34 mouse cellular contexts compared by ENCODE assay signal in genomic region chr5:143150044-143150443, GRCm38 (mm10). TPM values are rescaled to one million over a fixed set of nuclear protein-coding genes. Genes with fewer than 3 reads are reported as not detected.
"Had no signal": no experiment of that assay in that cellular context is flagged by ENCODE, and none has a peak within 500 bp of the region (broad histone marks: within the 10 kb centered on the region; RNA-seq: fewer than 3 reads in every experiment).

No protein-coding gene starts in this region.

- H3K27ac ChIP-seq: heart, adult 2 months; heart, embryonic 13.5 days; heart, embryonic 15.5 days; hindbrain, embryonic 10.5 days; hindbrain, embryonic 12.5 days; hindbrain, embryonic 14.5 days; intestine, embryonic 15.5 days; layer of hippocampus, adult 2 months; left cerebral cortex, adult 2 months; limb, embryonic 13.5 days; limb, embryonic 15.5 days; liver, embryonic 13.5 days had no signal

- DNase-seq: gastrocnemius, postnatal 14 days; gastrocnemius, postnatal 36 days; heart, adult 11 months; heart, adult 2 months; heart, postnatal 14 days; heart, postnatal 4 days; kidney, adult 18-20 months; kidney, adult 8-10 months; kidney, postnatal 10 days; kidney, postnatal 25 days; kidney, postnatal 4 days; left cerebral cortex, postnatal 4 days; liver, embryonic 13.5 days had no signal

- ATAC-seq: hindbrain, embryonic 16.5 days; inflammation-experienced regulatory T-cells, adult 6 months; intestine, embryonic 15.5 days; intestine, postnatal 0 days had no signal

- H3K9me3 ChIP-seq: intestine, embryonic 15.5 days; limb, embryonic 15.5 days had no signal

- H3K36me3 ChIP-seq: heart, embryonic 13.5 days; heart, embryonic 15.5 days; hindbrain, embryonic 10.5 days; hindbrain, embryonic 12.5 days; intestine, embryonic 15.5 days; limb, embryonic 13.5 days; limb, embryonic 15.5 days; liver, embryonic 13.5 days had no signal

- H3K27me3 ChIP-seq: heart, embryonic 15.5 days; hindbrain, embryonic 12.5 days; intestine, embryonic 15.5 days had no signal

- H3K4me2 ChIP-seq: heart, embryonic 11.5 days; heart, embryonic 13.5 days; heart, embryonic 15.5 days; hindbrain, embryonic 12.5 days; hindbrain, embryonic 14.5 days; intestine, embryonic 15.5 days; limb, embryonic 13.5 days; limb, embryonic 15.5 days; liver, embryonic 13.5 days had no signal

- H3K9ac ChIP-seq: heart, embryonic 13.5 days; heart, embryonic 15.5 days; hindbrain, embryonic 12.5 days; hindbrain, embryonic 14.5 days; intestine, embryonic 15.5 days; limb, embryonic 13.5 days; limb, embryonic 15.5 days; liver, embryonic 13.5 days had no signal

- H3K4me1 ChIP-seq: heart, embryonic 13.5 days; heart, embryonic 15.5 days; hindbrain, embryonic 10.5 days; hindbrain, embryonic 12.5 days; intestine, embryonic 15.5 days; limb, embryonic 13.5 days; limb, embryonic 15.5 days; liver, embryonic 13.5 days had no signal

- H3K4me3 ChIP-seq: heart, adult 2 months; heart, embryonic 13.5 days; heart, embryonic 15.5 days; hindbrain, embryonic 10.5 days; hindbrain, embryonic 12.5 days; intestine, embryonic 15.5 days; layer of hippocampus, adult 2 months; left cerebral cortex, adult 2 months; limb, embryonic 13.5 days; limb, embryonic 15.5 days; liver, embryonic 13.5 days had no signal

RNA-seq across cellular contexts. Expression of gene Olfr718-ps1, which starts 2.7 kb away (rescaled TPM):
- polyA plus RNA-seq: gonadal fat pad, adult 2 months; heart, adult 2 months; heart, embryonic 13.5 days; heart, embryonic 15.5 days; heart, postnatal 0 days; hindbrain, embryonic 16.5 days; kidney, embryonic 16.5 days; limb, embryonic 11.5 days; limb, embryonic 15.5 days; liver, adult 2 months; liver, embryonic 13.5 days; liver, embryonic 16.5 days had no signal

RNA-seq across cellular contexts. Expression of gene Spdye4b, which starts 30.8 kb away (rescaled TPM):
- polyA plus RNA-seq: gonadal fat pad, adult 2 months; heart, adult 2 months; heart, embryonic 11.5 days; heart, embryonic 13.5 days; heart, embryonic 15.5 days; heart, postnatal 0 days; hindbrain, embryonic 12.5 days; hindbrain, embryonic 14.5 days; hindbrain, embryonic 16.5 days; inflammation-experienced regulatory T-cells, adult 6 months; intestine, embryonic 15.5 days; intestine, postnatal 0 days; kidney, embryonic 14.5 days; kidney, embryonic 16.5 days; limb, embryonic 11.5 days; limb, embryonic 13.5 days; limb, embryonic 15.5 days; liver, adult 2 months; liver, embryonic 13.5 days; liver, embryonic 16.5 days had no signal
